Mouse (Mus musculus) midbrain, embryonic 13.5 days (tissue): ENCODE data around the gene Stoml3. TPM values are rescaled to one million over a fixed set of nuclear protein-coding genes. Genes with fewer than 3 reads are reported as not detected.

ENCODE experiments used
- ATAC-seq: fragments of 200-750 bp; cut with Nextera tagmentation; 2 replicates; pipeline ENCODE4 v1.8.0; 2017; ENCODE audit warnings: mild to moderate bottlenecking, moderate TSS enrichment, moderate library complexity
- H3K27ac ChIP-seq: fragments of 300-500 bp; sonication (generic); 2 replicates; pipeline ENCODE4 v1.5.1; 2015; ENCODE audit warnings: inconsistent platforms, mild to moderate bottlenecking, moderate library complexity
- H3K27me3 ChIP-seq: fragments of 300-500 bp; sonication (generic); 2 replicates; pipeline ENCODE4 v1.6.1; 2015; ENCODE audit warnings: mild to moderate bottlenecking, inconsistent platforms
- H3K36me3 ChIP-seq: fragments of 300-500 bp; sonication (generic); 2 replicates; pipeline ENCODE4 v1.6.1; 2015; ENCODE audit warnings: mild to moderate bottlenecking, inconsistent platforms
- H3K4me1 ChIP-seq: fragments of 300-500 bp; sonication (generic); replicated peaks from 2 replicates; pipeline ENCODE4 v1.6.1; 2015; ENCODE audit warnings: inconsistent platforms
- H3K4me2 ChIP-seq: fragments of 300-500 bp; sonication (generic); replicated peaks from 2 replicates; pipeline ENCODE4 v1.6.1; 2015; ENCODE audit warnings: moderate library complexity, mild to moderate bottlenecking, inconsistent platforms
- H3K4me3 ChIP-seq: fragments of 300-500 bp; sonication (generic); replicated peaks from 2 replicates; pipeline ENCODE4 v1.5.1; 2015; ENCODE audit warnings: mild to moderate bottlenecking, inconsistent platforms
- H3K9ac ChIP-seq: fragments of 300-500 bp; sonication (generic); replicated peaks from 2 replicates; pipeline ENCODE4 v1.6.1; 2015; ENCODE audit warnings: mild to moderate bottlenecking, inconsistent platforms
- H3K9me3 ChIP-seq: fragments of 300-500 bp; sonication (generic); 2 replicates; pipeline ENCODE4 v1.6.1; 2016; ENCODE audit warnings: mild to moderate bottlenecking, inconsistent platforms
- WGBS: fragments of 180-500 bp; shearing (Covaris S2); methylation state at CpG from one replicate; pipeline ENCODE4 v1.1.7; 2015; 5-methylcytosine and 5-hydroxymethylcytosine counted together
- polyA plus RNA-seq: library from polyadenylated mRNA; unstranded; fragments of >200 nt; fragmentation: Nextera tagmentation; extraction: Ambion mirVana; gene quantifications from 2 replicates; pipeline ENCODE4 v1.2.1, GENCODE M21; 2015

Stoml3 gene
- polyA plus RNA-seq, 1 experiment from 2014 or later, result not detected

DNA sequence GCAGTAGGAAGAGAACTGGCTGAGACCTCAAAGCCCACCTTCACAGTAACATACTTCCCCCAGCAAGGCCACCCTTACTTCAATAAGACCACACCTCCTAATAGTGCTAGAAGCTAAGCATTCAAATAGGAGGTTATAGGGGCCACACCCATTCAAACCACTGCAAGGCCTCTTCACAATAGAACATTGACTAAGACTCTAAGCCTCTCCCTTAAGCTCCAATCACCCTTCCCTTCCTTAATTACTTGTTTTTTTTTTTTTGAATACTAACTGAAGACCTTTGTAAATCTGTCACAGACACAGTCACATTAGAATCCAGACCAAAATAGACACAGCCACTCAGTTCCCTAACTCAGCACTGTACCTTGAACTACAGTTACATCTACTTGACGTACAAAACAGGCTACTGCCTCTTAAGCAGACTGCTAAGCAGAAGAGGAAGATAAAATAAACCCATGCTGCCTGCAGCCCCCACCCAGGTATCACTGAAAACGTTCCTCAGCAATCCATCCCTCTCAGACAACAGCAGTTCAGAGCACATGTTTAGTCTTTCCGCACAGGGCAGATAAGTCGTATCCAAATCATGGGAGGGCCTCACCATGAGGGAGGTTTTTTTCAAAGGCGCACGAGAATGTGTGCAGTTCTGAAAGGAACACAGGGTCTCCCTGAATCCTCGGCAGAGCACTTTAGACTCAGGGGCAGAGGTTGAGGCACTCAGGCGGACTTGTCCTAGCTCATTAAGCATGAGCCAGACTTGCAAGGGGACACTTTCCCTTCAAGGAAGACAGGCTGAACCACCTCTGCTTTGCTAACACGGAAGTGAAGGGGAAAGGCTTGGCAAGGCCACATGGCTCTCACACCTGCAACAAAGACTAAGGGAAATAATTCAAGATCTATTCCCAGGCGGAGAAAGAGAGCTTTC lies 66.8 kb downstream of the Stoml3 start:
- Histone ChIP-seq H3K9ac (no peak overlapping the region), H3K4me2 (no peak overlapping the region), H3K36me3 (no peaks in the 10 kb centered on the region), H3K27ac (no peak overlapping the region), H3K27me3 (no peaks in the 10 kb centered on the region), H3K9me3 (no peaks in the 10 kb centered on the region), H3K4me1 (no peaks in the 10 kb centered on the region), H3K4me3 (no peak overlapping the region)
- ATAC-seq, result no peak
- 59% methylated on average over 10 of the region's 10 CpGs for WGBS

DNA sequence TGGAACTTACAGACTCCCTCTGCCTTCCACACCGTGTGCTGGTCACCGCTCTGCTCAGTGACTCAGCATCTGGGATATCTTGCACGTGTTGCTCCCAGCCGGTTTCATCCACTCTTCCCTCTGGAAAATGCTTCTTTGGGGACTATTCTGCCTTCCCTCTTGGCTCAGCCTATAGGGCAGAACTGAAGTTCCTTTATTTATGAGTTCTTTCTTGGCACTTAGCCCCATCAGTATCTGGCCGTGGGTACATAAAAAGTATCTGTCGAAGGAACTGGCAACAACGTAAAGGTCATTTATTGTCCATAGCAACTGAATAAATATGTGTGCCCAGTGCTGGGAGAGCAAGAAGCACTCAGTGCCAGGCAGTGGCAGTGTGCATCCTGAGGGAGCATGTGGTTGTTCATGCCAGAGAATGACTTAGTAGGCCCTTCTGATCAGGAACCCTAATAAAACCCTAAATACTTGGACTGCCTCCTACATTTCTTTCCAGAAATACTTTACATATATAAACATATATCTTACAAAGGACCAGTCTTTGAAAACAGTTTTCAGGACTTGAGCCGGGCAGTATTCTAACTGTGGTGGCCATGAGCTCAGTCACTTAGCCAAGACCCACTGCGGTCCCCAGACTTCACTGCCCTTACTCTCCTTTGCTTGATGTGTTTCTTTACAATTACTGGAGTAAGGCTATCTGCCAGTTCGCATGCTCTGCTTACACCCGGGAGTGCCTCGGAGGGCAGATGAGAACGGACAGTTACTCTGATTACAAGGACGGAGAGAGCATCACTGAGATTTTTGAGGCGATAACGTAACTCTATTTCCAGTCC lies 69.1 kb downstream of the Stoml3 start:
- Histone ChIP-seq H3K9me3 (no peaks in the 10 kb centered on the region), H3K4me1 (peaks cover 3% of the 10 kb centered on the region; the same call in 1 of the 2 replicates), H3K4me2 (no peak overlapping the region), H3K27me3 (no peaks in the 10 kb centered on the region), H3K9ac (no peak overlapping the region), H3K27ac (no peak overlapping the region), H3K4me3 (no peak overlapping the region), H3K36me3 (no peaks in the 10 kb centered on the region)
- 80% methylated on average over 16 of the region's 16 CpGs for WGBS
- ATAC-seq, result peak; percentile 40; the same call in 1 of the 2 replicates

Other genes starting within 250 kb of the Stoml3 start
- 9.7 and 11.8 TPM in 2 replicates for gene Nhlrc3, start 25.3 kb upstream of the Stoml3 start, polyA plus RNA-seq
- gene Proser1, start 25.0 kb upstream of the Stoml3 start, polyA plus RNA-seq, result 28.7 and 33.2 TPM in 2 replicates
- 1.0 and 1.1 TPM in 2 replicates for gene Frem2, start 168.7 kb downstream of the Stoml3 start, polyA plus RNA-seq